Mouse (Mus musculus) embryonic fibroblast, embryonic 13.5 days (primary cell): ENCODE measurements around the gene Fut11.

Source experiments
- CTCF ChIP-seq: IDR thresholded peaks from 2 replicates; pipeline ENCODE4 v1.5.1; 2011; ENCODE audit warnings: mild to moderate bottlenecking, control low read depth, low read length, moderate library complexity, borderline replicate concordance; ENCODE audit not compliant: insufficient read depth
- POLR2A ChIP-seq: IDR thresholded peaks from 2 replicates; pipeline ENCODE4 v1.6.1; 2011; ENCODE audit warnings: low read depth, mild to moderate bottlenecking, control low read depth, low read length, moderate library complexity

GRCm38 (mm10) chr14:20748388-20748787 is 53.6 kb downstream of the Fut11 start:
- TF ChIP-seq CTCF, result no peak
- TF ChIP-seq POLR2A, result no peak
